Mouse (Mus musculus): ENCODE data around the gene Taok3.

The Taok3 gene

DNA sequence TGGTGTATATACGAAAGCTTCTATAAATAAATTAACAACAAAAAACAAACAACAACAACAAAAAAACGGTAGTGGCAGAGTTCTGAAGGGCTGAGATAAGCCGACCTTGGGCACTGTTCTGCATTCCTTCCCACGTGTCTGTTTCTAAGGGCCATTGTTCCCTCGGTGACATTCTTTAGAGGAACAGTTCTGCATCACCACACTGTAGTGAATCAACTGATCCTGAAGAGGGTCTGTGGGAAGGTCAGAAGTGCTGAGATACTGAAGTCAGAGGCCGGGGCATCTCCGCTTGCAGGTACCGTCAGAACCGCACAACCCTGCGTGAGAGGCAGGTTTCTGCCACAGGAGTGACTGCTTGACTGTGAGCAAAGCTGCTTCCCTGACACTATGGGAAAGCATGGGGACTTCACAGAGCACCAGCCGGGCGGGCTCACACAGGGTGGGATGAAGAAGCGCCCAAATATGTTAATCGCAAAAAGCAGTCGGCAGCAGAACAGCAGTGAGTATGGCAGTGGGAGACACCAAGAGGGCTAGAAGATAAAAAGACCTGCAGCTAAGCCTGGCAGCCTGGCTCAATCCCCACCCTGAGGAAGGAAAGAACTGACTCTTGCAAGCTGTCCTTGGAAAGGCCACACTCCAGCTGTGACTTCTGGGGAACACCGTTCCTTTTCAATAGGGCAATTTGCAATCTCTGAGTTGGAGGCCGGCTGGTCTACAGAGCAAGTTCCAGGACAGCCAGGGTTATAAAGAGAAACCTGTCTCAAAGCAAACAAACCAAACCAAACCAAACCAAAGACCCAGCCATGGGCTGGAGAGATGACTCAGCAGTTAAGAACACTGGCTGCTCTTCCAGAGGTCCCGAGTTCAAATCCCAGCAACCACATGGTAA, 184.0 kb downstream of the Taok3 start:
- DNase-seq (ENCODE audit: low spot score), result no peak

DNA sequence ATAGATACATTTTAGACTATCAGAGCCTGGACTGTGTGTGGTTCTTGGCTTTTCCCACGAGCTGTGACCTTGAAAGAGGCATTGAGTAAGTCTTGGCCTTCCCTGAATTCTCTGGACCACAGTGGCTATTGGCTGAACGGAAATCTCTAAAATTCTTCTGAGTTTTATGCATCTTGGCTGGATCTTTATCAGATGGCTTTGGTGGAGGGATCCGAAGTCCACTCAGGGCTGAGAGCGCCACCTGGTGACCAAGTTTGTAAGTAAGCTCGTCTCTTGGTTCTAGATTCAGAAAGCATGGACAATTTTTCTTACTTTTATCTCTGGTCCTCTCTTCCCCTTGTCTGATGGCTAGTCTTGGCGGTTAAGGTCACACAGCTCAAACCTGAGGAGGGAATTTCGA, 185.0 kb downstream of the Taok3 start:
- peak; percentile 64 for DNase-seq (ENCODE audit: low spot score)

DNA sequence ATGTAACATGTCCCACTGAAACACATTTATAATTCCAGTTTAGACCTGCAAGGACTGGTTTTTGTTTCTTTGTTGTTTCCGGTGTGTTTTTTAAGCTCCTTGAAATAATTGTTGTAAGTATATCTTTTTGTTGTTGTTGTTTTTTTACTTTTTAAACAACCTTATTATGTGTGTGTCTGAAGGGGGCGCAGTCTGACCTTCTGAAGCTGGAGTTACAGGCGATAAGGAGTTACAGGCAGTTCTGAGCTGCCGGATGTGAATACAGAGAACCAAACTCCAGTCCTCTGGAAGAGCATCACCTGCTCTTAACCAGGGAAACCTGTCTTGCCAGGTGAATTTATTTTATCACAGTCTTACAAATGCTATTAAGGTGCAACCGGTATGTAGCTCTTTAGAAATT, 185.8 kb downstream of the Taok3 start:
- DNase-seq (ENCODE audit: low spot score), result no peak

DNA sequence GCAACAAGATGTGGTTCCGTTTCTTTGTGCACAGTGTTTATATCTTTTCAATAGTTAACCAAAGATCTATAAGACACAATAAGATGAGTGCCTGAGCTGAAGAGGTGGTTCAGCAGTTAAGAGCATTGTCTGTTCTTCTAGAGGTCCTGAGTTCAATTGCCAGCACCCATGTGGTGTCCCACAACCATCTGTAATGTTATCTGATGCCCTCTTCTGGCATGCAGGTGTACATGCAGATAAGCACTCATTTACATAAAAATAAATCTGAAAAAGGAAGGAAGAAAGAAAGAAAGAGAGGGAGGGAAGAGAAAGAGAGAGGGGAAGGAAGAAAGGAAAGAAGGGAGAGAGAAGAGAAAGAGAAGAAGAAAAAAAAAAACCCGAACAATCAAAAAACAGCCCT, 186.9 kb downstream of the Taok3 start:
- DNase-seq (ENCODE audit: low spot score), result no peak

DNA sequence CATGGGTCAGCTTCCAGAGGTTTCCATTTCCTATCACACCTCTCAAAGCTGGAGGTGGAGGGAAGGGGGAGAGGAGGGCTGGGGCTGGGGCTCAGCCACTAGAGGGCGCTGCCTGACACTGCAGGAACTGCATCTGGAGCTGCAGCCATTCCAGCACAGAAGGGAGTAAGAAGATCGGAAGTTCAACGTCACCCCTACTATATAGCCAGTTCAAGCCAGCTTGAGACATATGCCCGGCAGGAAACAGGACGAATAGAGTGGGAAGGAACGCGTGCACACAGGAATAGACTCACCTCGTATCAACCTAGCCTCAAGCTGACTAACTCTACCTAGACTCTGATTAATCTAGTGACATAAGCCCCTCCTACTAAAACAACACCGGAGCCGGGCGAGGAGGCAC, 187.8 kb downstream of the Taok3 start:
- no peak for DNase-seq (ENCODE audit: low spot score)

DNA sequence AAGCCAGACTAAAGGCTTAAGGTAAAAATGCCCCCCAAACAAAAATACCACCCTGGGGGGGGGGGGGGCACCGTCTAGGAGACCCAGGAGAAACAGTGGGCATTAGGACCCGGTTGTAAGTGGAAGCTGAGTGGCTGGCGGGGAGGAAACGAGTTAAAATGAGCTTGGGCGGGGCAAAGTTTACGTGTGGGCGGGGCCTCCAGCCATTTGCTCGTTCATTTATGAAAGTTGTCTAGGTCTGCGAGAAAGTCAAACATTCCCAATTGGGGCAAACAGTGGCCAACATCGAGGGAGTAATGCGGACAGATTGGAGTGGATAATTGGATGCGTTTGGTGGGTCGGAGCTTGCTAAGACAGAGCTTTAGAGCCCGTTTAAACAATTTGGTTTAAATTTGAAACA, 193.5 kb downstream of the Taok3 start:
- DNase-seq (ENCODE audit: low spot score), result no peak

DNA sequence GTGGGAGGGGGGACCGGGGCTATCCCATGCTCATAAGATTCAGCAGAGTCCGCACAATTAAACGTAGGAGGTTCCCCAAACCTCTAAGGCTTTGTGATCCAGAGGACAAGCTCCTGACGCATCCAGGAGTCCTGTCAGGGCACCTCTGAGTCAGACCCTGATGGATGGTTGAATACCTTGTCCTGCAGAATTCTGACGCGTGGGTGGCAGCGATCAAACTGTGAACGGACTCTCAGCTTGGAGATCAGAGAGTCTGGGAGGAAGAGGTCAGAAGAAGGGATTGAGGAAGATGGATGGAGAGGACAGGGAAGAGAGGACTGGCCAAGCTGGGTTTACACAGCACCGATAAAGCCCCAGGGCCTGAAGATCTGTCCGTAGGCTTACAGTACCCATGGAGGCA, 194.0 kb downstream of the Taok3 start:
- DNase-seq (ENCODE audit: low spot score), result no peak

DNA sequence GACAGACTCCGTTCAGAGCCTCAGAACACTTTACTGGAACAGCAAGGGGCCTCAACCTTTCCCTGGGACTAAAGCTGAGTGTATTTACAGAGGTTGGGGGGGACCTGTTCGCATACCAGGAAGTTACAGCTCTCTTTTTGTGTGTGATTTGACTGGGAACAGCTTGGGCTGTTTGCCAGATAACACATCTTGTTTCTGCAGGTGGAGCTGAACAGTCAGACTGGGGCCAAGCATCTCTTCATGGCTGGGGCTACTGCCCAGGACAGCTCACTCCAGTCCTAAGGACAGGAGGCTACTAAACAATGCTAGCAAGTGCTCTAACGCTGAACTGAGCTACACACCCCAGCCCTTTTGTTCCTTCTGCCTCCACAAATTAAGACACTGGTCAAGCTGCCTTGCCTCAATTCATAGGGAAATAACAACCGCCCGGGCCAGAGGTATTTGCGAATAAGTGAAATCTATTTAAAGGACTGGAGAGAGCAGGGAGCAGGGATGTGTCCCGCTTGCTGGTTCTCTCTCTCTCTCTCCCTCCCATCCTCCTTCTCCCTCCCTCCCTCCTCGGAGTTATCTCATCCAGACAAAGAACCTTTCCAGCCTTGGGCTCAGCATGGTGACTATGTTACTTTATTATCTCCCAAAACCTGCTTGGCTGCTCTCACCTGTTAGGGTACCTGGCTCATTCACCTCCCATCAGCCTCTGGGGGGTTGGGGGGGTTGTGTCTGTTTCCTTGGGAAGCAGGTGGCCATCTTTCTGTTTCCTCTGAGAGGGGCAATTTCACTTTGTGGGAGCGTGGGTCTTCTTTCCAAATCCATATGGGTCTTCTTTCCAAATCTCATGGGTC, 194.9 kb downstream of the Taok3 start:
- DNase-seq (ENCODE audit: low spot score), result no peak

DNA sequence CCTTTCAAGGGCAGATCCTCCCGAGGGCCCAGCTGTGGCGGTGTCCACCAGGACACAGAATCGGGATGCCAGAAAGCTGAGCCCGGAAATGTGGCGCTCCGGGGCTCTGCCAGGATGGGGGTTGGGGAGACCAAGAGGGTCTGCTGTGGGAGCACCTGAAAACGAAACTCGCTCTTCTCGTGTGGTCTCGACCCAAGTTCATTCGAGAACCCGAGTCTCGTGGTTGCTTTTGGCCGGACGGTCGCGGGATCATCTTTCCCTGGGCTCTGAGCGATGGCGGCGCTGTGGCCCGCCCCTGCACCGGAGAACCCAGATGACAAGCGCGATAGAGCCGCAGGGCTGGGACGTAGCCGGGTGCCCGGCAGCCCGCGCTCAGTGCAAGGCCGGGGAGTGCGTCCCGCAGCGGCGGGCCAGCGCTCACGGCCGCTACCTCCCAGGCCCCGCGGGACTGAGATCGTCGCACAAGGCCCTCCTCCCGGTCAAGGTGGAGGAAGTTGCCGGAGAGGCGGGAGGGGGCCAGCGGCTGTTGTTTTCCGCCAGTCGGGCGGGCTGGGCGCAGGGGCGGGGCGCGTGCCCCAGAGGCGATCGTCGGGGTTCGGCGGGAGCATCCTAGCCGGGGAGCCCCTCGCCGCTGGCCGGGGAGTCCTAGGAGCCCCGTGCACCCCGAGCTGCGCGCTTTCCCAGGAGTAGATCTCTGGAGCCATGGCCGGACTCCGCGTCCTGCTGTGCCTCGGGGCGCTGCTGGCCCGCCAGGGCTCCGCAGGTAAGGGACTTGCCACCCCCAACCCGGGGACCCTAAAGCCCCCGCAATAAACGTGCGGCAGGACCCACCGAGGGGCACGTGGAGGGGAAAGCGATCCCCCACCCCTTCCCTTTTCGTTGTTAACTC, 199.1 kb downstream of the Taok3 start, which contains the start of gene Vsig10:
TSS of gene Vsig10 (plus strand) at position 343 of the 889 bp plus-strand sequence.
- DNase-seq (ENCODE audit: low spot score), result no peak

DNA sequence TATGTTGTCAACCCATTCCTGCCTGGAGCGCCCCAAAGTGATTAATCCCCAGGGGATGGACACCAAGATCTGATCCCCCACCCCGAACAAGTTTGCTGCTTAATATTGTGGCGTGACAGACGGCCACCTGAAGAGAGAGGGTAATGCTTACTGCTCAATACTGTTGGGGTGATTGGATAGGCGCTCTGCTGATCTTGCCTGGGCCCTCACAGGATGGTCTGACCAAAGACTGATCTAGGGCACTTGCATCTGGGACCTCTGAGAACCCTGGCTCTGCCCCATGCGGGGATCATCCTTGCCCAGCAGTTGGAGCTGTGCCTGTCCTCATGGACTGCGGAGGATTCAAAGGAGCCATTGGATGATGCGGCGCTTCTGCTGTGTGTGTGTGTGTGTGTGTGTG, 203.8 kb downstream of the Taok3 start:
- no peak for DNase-seq (ENCODE audit: low spot score)
